10 mouse cellular contexts compared by ENCODE assay signal in the genomic region with DNA sequence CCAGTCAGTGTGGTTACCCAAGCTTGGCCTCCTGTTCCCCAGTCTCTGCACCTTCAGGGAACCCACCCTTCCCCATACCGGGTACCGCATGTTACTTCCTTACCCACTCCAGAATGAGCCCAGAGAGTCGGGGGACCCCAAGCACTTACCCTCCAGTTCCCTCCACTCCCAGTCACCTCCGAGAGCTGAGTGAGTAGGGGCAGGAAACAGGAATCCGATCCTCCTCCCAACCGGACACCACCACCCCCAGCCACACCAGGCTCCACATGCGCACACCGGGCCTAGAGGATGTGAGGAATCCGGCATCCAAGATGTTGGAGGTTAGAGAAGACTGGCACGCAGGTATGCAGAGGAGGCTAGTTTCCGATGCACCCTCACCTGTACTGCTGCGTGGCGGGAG. TPM values are rescaled to one million over a fixed set of nuclear protein-coding genes. Genes with fewer than 3 reads are reported as not detected.
DNase-seq lines count a peak whose midpoint lies in the region; ATAC-seq and TF ChIP-seq lines count a peak whose summit lies in the region.
"Had no signal": no experiment of that assay in that cellular context is flagged by ENCODE, and none has a peak within 500 bp of the region (broad histone marks: within the 10 kb centered on the region; RNA-seq: fewer than 3 reads in every experiment).

No protein-coding gene starts in this region.

- H3K9ac ChIP-seq in liver, adult 2 months (ENCODE audit: low read depth, low read length): peak overlapping the region; percentile 45
- H3K9ac ChIP-seq in heart, embryonic 16.5 days (ENCODE audit: low read length): peak overlapping the region; percentile 52
- H3K9ac ChIP-seq in stomach, embryonic 14.5 days (replicated peaks; ENCODE audit: low read depth, low read length): no peak overlapping the region
- no peak overlapping the region for H3K9ac ChIP-seq in midbrain, embryonic 14.5 days (replicated peaks; ENCODE audit: low read length)

- peak overlapping the region; percentile 68 for H3K27ac ChIP-seq in liver, adult 2 months (replicated peaks; ENCODE audit: insufficient read depth, low read depth, low read length)
- peak overlapping the region; percentile 79 for H3K27ac ChIP-seq in heart, embryonic 16.5 days (ENCODE audit: low read length)
- peak overlapping the region; percentile 56; the same call in 1 of the 2 replicates for H3K27ac ChIP-seq in limb, embryonic 10.5 days
- peak overlapping the region; percentile 39; the same call in 1 of the 2 replicates for H3K27ac ChIP-seq in stomach, embryonic 14.5 days (ENCODE audit: low read length)
- H3K27ac ChIP-seq in midbrain, embryonic 14.5 days (replicated peaks; ENCODE audit: low read depth, low read length): no peak overlapping the region

- peak overlapping the region; percentile 69 for H3K4me3 ChIP-seq in liver, adult 2 months (ENCODE audit: insufficient read depth, low read depth, low read length)
- peak overlapping the region; percentile 46 for H3K4me3 ChIP-seq in heart, embryonic 16.5 days (ENCODE audit: low read length)
- peak overlapping the region; percentile 36 for H3K4me3 ChIP-seq in limb, embryonic 10.5 days
- peak overlapping the region; percentile 9; the same call in 1 of the 2 replicates for H3K4me3 ChIP-seq in stomach, embryonic 14.5 days (ENCODE audit: low read depth, low read length)
- H3K4me3 ChIP-seq in midbrain, embryonic 14.5 days (replicated peaks; ENCODE audit: low read depth, low read length): no peak overlapping the region

- no peak for TF ChIP-seq CTCF in liver, adult 2 months (IDR thresholded peaks at IDR 0.05; ENCODE audit: low read depth, low read length)

- ATAC-seq in heart, embryonic 16.5 days (replicated peaks; ENCODE audit: extremely low read depth, insufficient read depth, low FRiP score): peak; percentile 38; the same call in 1 of the 2 replicates
- ATAC-seq in stomach, embryonic 14.5 days (ENCODE audit: insufficient number of reproducible peaks, insufficient read depth, low FRiP score, low read depth): no peak
- no peak for ATAC-seq in midbrain, embryonic 14.5 days (ENCODE audit: low FRiP score, low TSS enrichment)
- ATAC-seq: Patski had no signal

- H3K27me3 ChIP-seq in liver, adult 2 months (ENCODE audit: control insufficient read depth, insufficient read depth, low read length): no peaks in the 10 kb centered on the region; the same call in 1 of the 2 replicates
- H3K27me3 ChIP-seq in heart, embryonic 16.5 days (ENCODE audit: control insufficient read depth, insufficient read depth, low read length): peaks cover 11% of the 10 kb centered on the region
- peaks cover 61% of the 10 kb centered on the region for H3K27me3 ChIP-seq in limb, embryonic 10.5 days (ENCODE audit: low read depth, poor library complexity, severe bottlenecking)
- H3K27me3 ChIP-seq in stomach, embryonic 14.5 days (ENCODE audit: control insufficient read depth, insufficient read depth, low read length): no peaks in the 10 kb centered on the region
- H3K27me3 ChIP-seq in midbrain, embryonic 14.5 days (ENCODE audit: control insufficient read depth, insufficient read depth, low read length): peaks cover 20% of the 10 kb centered on the region; the same call in 1 of the 2 replicates

- no peaks in the 10 kb centered on the region for H3K4me1 ChIP-seq in liver, adult 2 months (ENCODE audit: control insufficient read depth, insufficient read depth, low read length)
- H3K4me1 ChIP-seq in heart, embryonic 16.5 days (ENCODE audit: control insufficient read depth, insufficient read depth, low read length): peaks cover 4% of the 10 kb centered on the region; the same call in 1 of the 2 replicates
- peaks cover 41% of the 10 kb centered on the region for H3K4me1 ChIP-seq in limb, embryonic 10.5 days
- no peaks in the 10 kb centered on the region for H3K4me1 ChIP-seq in stomach, embryonic 14.5 days (ENCODE audit: control insufficient read depth, insufficient read depth, low read length)
- H3K4me1 ChIP-seq in midbrain, embryonic 14.5 days (ENCODE audit: control insufficient read depth, insufficient read depth, low read length): 0 out of 2 replicates have a peak, but pooled peaks cover 8% of the 10 kb centered on the region

- no peak for DNase-seq in liver, adult 2 months (ENCODE audit: extremely low read depth, low read depth, low spot score)
- DNase-seq in liver: no peak
- no peak for DNase-seq in limb, embryonic 10.5 days (ENCODE audit: low spot score)
- DNase-seq in midbrain, embryonic 14.5 days: no peak
- DNase-seq in layer of hippocampus, postnatal 10 days (ENCODE audit: low spot score in 2 of 2): no peak
- DNase-seq in urinary bladder, adult 2 months (ENCODE audit: low spot score): no peak

- H3K79me2 ChIP-seq in liver, adult 2 months (ENCODE audit: control insufficient read depth, insufficient read depth, low read length): no peaks in the 10 kb centered on the region

- peak overlapping the region; percentile 43 for H3K4me2 ChIP-seq in heart, embryonic 16.5 days (ENCODE audit: low read depth, low read length)
- no peak overlapping the region for H3K4me2 ChIP-seq in stomach, embryonic 14.5 days (replicated peaks; ENCODE audit: low read depth, low read length)
- H3K4me2 ChIP-seq in midbrain, embryonic 14.5 days (ENCODE audit: low read length): no peak overlapping the region

- WGBS in liver, adult 2 months: 44% methylated on average over 13 of the region's 13 CpGs
- WGBS in heart, embryonic 16.5 days: 26% methylated on average over 13 of the region's 13 CpGs
- WGBS in limb, embryonic 10.5 days: 21% methylated on average over 13 of the region's 13 CpGs
- 29% methylated on average over 13 of the region's 13 CpGs for WGBS in stomach, embryonic 14.5 days
- 38% methylated on average over 13 of the region's 13 CpGs for WGBS in midbrain, embryonic 14.5 days

- H3K9me3 ChIP-seq in heart, embryonic 16.5 days (replicated peaks; ENCODE audit: control insufficient read depth, low read length): no peaks in the 10 kb centered on the region
- no peaks in the 10 kb centered on the region for H3K9me3 ChIP-seq in limb, embryonic 10.5 days (replicated peaks)
- no peaks in the 10 kb centered on the region for H3K9me3 ChIP-seq in stomach, embryonic 14.5 days (ENCODE audit: control insufficient read depth, low read depth, low read length)
- no peaks in the 10 kb centered on the region for H3K9me3 ChIP-seq in midbrain, embryonic 14.5 days (ENCODE audit: control insufficient read depth, low read length)

- H3K36me3 ChIP-seq in liver, adult 2 months (ENCODE audit: control insufficient read depth, insufficient read depth, low read length): no peaks in the 10 kb centered on the region
- H3K36me3 ChIP-seq in heart, embryonic 16.5 days (ENCODE audit: control insufficient read depth, insufficient read depth): no peaks in the 10 kb centered on the region
- no peaks in the 10 kb centered on the region for H3K36me3 ChIP-seq in limb, embryonic 10.5 days
- H3K36me3 ChIP-seq in stomach, embryonic 14.5 days (ENCODE audit: control insufficient read depth, insufficient read depth, low read length): no peaks in the 10 kb centered on the region
- H3K36me3 ChIP-seq in midbrain, embryonic 14.5 days (ENCODE audit: control insufficient read depth, insufficient read depth, low read length): no peaks in the 10 kb centered on the region

- TF ChIP-seq POLR2A in liver, adult 2 months (IDR thresholded peaks at IDR 0.05; ENCODE audit: extremely low read depth, insufficient read depth, low read length): no peak

RNA-seq across cellular contexts. Expression of gene Arhgef15, which starts 0.6 kb away (rescaled TPM):
- 2.4 and 3.2 TPM in 2 replicates for total RNA-seq in liver, adult 2 months (2014; rRNA removed)
- 11.7 and 14.8 TPM in 2 replicates for polyA plus RNA-seq in liver, adult 2 months (2012; rRNA removed)
- 13.1 and 15.4 TPM in 2 replicates for polyA plus RNA-seq in heart, embryonic 16.5 days (2015; fragmentation: Nextera tagmentation; extraction: Ambion mirVana)
- 8.0 and 9.0 TPM in 2 replicates for polyA plus RNA-seq in limb, embryonic 10.5 days (2016; fragmentation: Nextera tagmentation; extraction: Ambion mirVana)
- 10.9 and 13.0 TPM in 2 replicates for polyA plus RNA-seq in stomach, embryonic 14.5 days (2014; fragmentation: Nextera tagmentation; extraction: Ambion mirVana)
- polyA plus RNA-seq in midbrain, embryonic 14.5 days (2014; fragmentation: Nextera tagmentation; extraction: Ambion mirVana): 19.3 and 19.5 TPM in 2 replicates
- total RNA-seq in layer of hippocampus, postnatal 10 days (2021): 10 to 100 TPM; 12.2 to 17.4 TPM
- polyA plus RNA-seq in urinary bladder, adult 2 months (2012; rRNA removed): 7.9 and 10.6 TPM in 2 replicates
- total RNA-seq: neutrophil, adult 5-6 weeks had no signal

RNA-seq across cellular contexts. Expression of gene Slc25a35, which starts 11.2 kb away (rescaled TPM):
- total RNA-seq in liver, adult 2 months (2014; rRNA removed): 0.28 and 0.81 TPM in 2 replicates
- 2.4 and 2.5 TPM in 2 replicates for polyA plus RNA-seq in liver, adult 2 months (2012; rRNA removed)
- 1.7 and 2.2 TPM in 2 replicates for polyA plus RNA-seq in heart, embryonic 16.5 days (2015; fragmentation: Nextera tagmentation; extraction: Ambion mirVana)
- 2.4 and 3.2 TPM in 2 replicates for polyA plus RNA-seq in limb, embryonic 10.5 days (2016; fragmentation: Nextera tagmentation; extraction: Ambion mirVana)
- polyA plus RNA-seq in stomach, embryonic 14.5 days (2014; fragmentation: Nextera tagmentation; extraction: Ambion mirVana): 4.1 and 5.4 TPM in 2 replicates
- polyA plus RNA-seq in midbrain, embryonic 14.5 days (2014; fragmentation: Nextera tagmentation; extraction: Ambion mirVana): 1.1 and 1.9 TPM in 2 replicates
- total RNA-seq in layer of hippocampus, postnatal 10 days (2021): 1 to 10 TPM; 4.3 to 4.4 TPM
- polyA plus RNA-seq in urinary bladder, adult 2 months (2012; rRNA removed): 27.3 and 32.4 TPM in 2 replicates

RNA-seq across cellular contexts. Expression of gene Rangrf, which starts 18.3 kb away (rescaled TPM):
- 3.1 and 6.8 TPM in 2 replicates for total RNA-seq in liver, adult 2 months (2014; rRNA removed)
- 5.5 and 6.1 TPM in 2 replicates for polyA plus RNA-seq in liver, adult 2 months (2012; rRNA removed)
- polyA plus RNA-seq in heart, embryonic 16.5 days (2015; fragmentation: Nextera tagmentation; extraction: Ambion mirVana): 79.2 and 84.3 TPM in 2 replicates
- 88.6 and 115 TPM in 2 replicates for polyA plus RNA-seq in limb, embryonic 10.5 days (2016; fragmentation: Nextera tagmentation; extraction: Ambion mirVana)
- 58.9 and 63.6 TPM in 2 replicates for polyA plus RNA-seq in stomach, embryonic 14.5 days (2014; fragmentation: Nextera tagmentation; extraction: Ambion mirVana)
- polyA plus RNA-seq in midbrain, embryonic 14.5 days (2014; fragmentation: Nextera tagmentation; extraction: Ambion mirVana): 22.1 and 22.4 TPM in 2 replicates
- 10 to 100 TPM; 16.2 to 20.5 TPM for total RNA-seq in layer of hippocampus, postnatal 10 days (2021)
- 31.8 and 39.0 TPM in 2 replicates for polyA plus RNA-seq in urinary bladder, adult 2 months (2012; rRNA removed)

RNA-seq across cellular contexts. Expression of gene Odf4, which starts 29.8 kb away (rescaled TPM):
- not detected in 2 replicates for total RNA-seq in liver, adult 2 months (2014; rRNA removed)
- not detected in 2 replicates for polyA plus RNA-seq in liver, adult 2 months (2012; rRNA removed)
- polyA plus RNA-seq in heart, embryonic 16.5 days (2015; fragmentation: Nextera tagmentation; extraction: Ambion mirVana): not detected in 2 replicates
- not detected in 2 replicates for polyA plus RNA-seq in limb, embryonic 10.5 days (2016; fragmentation: Nextera tagmentation; extraction: Ambion mirVana)
- polyA plus RNA-seq in stomach, embryonic 14.5 days (2014; fragmentation: Nextera tagmentation; extraction: Ambion mirVana): 0.55 TPM in 1 of 2 replicates, not detected in the other
- polyA plus RNA-seq in midbrain, embryonic 14.5 days (2014; fragmentation: Nextera tagmentation; extraction: Ambion mirVana): 0.53 and 1.1 TPM in 2 replicates
- total RNA-seq in layer of hippocampus, postnatal 10 days (2021): under 1 TPM; 0.45 to 0.62 TPM
- polyA plus RNA-seq in urinary bladder, adult 2 months (2012; rRNA removed): not detected in 2 replicates
- total RNA-seq: neutrophil, adult 5-6 weeks had no signal
- polyA plus RNA-seq: Patski had no signal

RNA-seq across cellular contexts. Expression of gene Pfas, which starts 51.6 kb away (rescaled TPM):
- 7.0 and 9.4 TPM in 2 replicates for total RNA-seq in liver, adult 2 months (2014; rRNA removed)
- polyA plus RNA-seq in liver, adult 2 months (2012; rRNA removed): 4.9 and 5.0 TPM in 2 replicates
- polyA plus RNA-seq in heart, embryonic 16.5 days (2015; fragmentation: Nextera tagmentation; extraction: Ambion mirVana): 16.7 and 19.2 TPM in 2 replicates
- polyA plus RNA-seq in limb, embryonic 10.5 days (2016; fragmentation: Nextera tagmentation; extraction: Ambion mirVana): 66.5 and 70.0 TPM in 2 replicates
- 31.8 and 36.6 TPM in 2 replicates for polyA plus RNA-seq in stomach, embryonic 14.5 days (2014; fragmentation: Nextera tagmentation; extraction: Ambion mirVana)
- 12.6 and 16.5 TPM in 2 replicates for polyA plus RNA-seq in midbrain, embryonic 14.5 days (2014; fragmentation: Nextera tagmentation; extraction: Ambion mirVana)
- 10 to 100 TPM; 26.2 to 37.5 TPM for total RNA-seq in layer of hippocampus, postnatal 10 days (2021)
- 9.3 and 11.1 TPM in 2 replicates for polyA plus RNA-seq in urinary bladder, adult 2 months (2012; rRNA removed)

Comparison
In these comparisons a context has a peak if more than half of its experiments do, and no peak if none do; other contexts are left out.
1. H3K9ac ChIP-seq: peak in liver, adult 2 months (single experiment) and heart, embryonic 16.5 days (single experiment); none in stomach, embryonic 14.5 days (single experiment) and midbrain, embryonic 14.5 days (single experiment).